Mouse (Mus musculus) erythroid progenitor cell, adult 5-6 weeks (primary cell): ENCODE measurements around the gene Tnik. TPM values are rescaled to one million over a fixed set of nuclear protein-coding genes. Genes with fewer than 3 reads are reported as not detected.

Source experiments
- ATAC-seq: replicated peaks from 2 replicates; pipeline ENCODE4 v1.8.0; 2016; ENCODE audit warnings: moderate number of reproducible peaks, mild to moderate bottlenecking, moderate TSS enrichment, inconsistent platforms; ENCODE audit not compliant: poor library complexity, low FRiP score, severe bottlenecking
- total RNA-seq, 2 experiments: library from RNA; stranded (forward) in 1 of 2; stranded (reverse) in 1 of 2; fragments of 150-400 nt in 1 of 2; fragments of 186-747, 209-891 nt in 1 of 2; gene quantifications; 2 replicates each; pipeline versions ENCODE4 v1.2.3 to v1.2.4; 2015 to 2017; ENCODE audit warnings: low replicate concordance in 2 of 2

Tnik gene
- total RNA-seq, 2 experiments from 2014 or later: 2.5 to 7.1 TPM

DNA sequence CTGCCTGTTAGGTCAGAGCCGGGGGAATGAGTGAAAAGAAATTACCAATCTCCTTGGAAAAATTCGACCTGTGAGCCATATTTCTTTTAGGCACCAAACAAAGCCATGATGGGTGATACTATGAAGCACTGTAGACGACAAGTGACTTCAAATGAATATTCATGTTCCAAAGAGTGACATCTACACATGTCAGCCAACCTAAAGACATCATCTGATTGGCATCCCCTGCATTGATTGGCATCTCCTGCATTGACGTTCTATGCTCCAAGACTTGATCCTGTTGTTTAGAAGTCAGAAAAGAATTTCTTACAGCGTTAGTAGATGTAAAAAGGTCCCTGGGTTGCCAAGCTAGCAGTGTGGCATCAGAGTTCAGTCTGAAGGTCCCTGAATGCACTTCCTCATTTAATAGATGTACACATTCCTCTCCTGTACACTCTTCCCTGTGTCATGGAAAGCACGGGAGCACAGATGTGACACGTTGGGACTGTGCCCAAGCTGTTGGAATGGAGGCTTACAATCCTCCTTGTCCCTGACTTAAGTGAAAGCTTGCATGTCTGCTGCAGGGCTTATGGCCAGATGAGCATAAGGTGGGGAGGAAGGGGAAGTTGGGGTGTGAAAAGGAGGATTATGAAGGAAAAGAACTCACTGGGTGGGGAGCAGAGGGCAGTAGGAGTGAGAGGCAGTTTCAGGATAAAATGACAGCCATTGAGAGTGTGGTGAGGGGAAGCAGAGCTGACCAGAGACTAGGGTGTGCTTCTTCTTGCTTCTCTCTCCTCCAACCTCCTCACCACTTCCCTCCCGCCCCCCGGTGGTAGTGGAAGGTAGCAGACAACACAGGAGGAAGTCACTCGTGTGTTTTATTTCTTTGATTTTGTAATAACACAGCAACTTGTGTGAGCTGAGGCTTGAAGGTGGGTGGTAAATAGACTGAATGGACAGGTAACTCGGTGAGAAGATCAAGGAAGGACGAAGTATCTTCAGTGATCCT is 301.6 kb downstream of the Tnik start:
- no peak for ATAC-seq

- no peak for ATAC-seq
Measured at GRCm38 (mm10) chr3:28577301-28577700, 314.3 kb downstream of the Tnik start.

DNA sequence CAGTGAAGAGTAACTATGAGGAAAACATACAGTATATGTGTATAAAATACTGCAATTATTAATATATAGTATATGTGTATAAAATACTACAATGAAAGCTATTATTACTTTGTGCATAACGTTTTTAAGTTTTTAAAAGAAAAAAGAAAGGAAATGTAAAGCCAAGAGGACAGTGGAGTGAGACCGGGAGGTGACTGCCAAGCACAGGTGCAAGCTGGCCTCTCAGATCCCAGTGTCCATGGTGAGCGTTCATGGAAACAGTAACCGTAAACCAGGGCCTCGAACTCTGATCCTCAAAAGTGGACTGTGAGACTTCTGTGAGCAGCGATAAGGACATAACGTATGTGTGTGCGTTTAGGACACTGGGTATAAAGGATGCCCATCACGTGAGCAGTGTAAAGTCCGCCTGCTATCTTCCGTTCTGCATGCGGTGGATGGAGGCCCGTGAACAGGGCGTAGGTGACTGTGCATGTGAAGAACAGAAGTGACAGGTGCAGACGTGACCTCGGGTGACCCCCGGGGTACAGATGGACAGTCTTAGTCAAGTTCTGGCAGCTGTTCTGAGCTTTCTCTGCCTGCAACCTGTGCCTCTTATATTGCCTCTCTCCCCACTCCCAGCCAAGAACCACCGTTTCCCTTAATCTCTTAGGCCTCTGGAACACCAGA is 316.1 kb downstream of the Tnik start:
- no peak for ATAC-seq

DNA sequence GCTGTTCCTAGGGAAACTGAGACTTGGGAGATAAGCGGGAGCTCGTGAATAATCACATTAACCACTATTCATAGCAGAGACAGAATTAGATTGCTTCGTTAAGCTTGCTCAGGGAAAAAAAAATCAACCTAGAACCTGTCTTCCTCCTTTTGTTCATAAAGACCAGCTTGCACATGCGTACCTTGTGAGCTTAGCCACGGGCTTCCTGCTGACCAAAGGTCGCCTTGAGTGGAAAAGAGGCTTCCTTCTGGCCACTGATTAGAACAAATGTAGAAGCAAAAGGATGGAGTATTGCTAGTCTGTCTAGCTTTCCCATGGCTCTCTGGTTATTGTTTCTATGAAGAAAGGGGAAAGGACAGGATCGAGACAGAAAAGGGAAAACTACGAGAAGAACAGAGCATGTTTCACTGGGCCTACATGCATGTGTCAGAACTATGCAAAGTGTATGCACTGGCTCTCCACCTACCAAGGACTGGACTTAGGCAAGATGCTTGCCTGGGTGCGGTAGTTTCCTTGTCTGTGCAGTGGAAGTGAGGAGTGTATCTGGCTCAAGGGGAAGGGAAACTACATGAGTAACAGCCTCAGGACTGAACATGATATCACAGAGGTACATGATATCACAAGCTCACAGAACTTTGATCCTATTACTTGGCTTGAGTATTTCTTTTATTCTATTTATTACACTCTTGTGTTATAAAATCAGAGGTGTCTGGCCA is 322.9 kb downstream of the Tnik start:
- ATAC-seq: no peak

DNA sequence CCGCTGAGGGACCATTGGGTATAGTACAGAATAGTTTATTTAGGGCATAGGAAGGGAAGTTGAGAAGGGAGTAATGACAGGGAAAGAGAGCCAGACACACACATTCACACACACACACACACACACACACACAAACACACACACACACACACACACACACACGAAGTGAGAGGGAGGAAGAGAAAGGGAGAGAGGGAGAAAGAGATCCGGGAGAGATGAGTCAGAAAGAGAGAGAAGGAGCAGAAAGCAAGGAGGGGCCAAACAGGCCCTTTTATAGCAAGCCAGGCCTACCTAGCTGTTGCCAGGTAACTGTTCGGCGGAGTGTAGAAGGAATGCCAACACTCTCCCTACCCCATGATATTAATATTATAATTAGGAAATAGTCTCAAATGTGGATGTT is 324.8 kb downstream of the Tnik start:
- ATAC-seq: no peak

- ATAC-seq: no peak
Measured at GRCm38 (mm10) chr3:28591345-28591744, 328.3 kb downstream of the Tnik start.

DNA sequence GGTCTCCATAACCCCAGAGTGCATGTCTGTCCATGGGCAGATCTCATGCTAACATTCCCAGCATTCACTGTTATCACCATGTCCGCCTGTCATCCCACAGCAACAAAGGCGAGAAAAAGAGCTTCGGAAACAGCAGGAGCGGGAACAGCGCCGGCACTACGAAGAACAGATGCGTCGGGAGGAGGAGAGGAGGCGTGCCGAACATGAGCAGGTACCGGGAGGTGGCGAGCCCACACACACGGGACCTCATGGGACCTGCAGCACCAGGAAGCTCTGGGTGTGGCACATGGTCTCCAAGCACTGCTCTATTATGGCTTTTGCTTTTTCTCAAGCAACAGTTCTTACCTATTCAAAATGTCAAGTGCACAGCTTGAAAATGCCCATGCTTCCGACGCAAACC is 330.9 kb downstream of the Tnik start:
- no peak for ATAC-seq

- no peak for ATAC-seq
Measured at GRCm38 (mm10) chr3:28599476-28599875, 336.5 kb downstream of the Tnik start.

- ATAC-seq: no peak
Measured at GRCm38 (mm10) chr3:28606741-28607140, 343.7 kb downstream of the Tnik start.

- no peak for ATAC-seq
Measured at GRCm38 (mm10) chr3:28612330-28612729, 349.3 kb downstream of the Tnik start.

DNA sequence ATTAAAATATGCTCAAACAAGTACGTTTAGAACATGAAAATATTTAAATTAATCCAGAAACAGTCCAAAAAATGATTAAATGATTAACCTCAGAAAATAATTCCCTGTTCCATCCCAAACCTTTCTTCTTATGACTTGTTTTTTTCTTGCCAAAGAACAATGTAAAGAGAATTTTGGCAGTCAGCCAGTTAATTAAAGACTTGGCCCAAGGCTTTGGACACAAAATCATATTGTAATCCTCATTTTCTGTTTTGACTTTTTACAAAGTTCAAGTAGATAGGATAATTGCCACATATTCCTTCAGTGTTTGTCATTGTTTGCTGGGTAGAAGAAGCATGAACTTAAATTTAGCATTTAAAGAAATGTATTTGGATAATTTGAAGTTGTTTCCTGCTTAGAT is 353.4 kb downstream of the Tnik start:
- no peak for ATAC-seq

- no peak for ATAC-seq
Measured at GRCm38 (mm10) chr3:28617008-28617627, 354.1 kb downstream of the Tnik start.

DNA sequence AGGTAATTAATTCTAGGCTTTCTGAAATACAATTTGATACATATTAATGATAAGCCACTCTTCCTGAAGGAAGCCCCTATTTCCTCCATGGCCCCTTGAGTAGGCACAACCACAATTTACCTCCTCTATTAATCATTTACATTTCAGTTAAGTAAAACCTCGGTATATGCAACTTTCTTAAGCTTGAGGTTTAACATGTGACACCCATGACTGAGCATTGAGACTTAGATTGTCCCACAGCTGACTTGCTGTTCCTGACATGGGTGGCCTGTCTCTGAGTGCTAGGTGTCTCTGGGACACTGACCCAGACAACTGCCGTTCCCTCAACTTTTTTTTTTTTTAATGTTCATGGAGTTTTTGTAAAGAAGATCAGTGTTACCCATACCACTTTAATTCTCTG is 358.8 kb downstream of the Tnik start:
- no peak for ATAC-seq

GRCm38 (mm10) chr3:28626816-28627215 is 363.8 kb downstream of the Tnik start:
- ATAC-seq: no peak

DNA sequence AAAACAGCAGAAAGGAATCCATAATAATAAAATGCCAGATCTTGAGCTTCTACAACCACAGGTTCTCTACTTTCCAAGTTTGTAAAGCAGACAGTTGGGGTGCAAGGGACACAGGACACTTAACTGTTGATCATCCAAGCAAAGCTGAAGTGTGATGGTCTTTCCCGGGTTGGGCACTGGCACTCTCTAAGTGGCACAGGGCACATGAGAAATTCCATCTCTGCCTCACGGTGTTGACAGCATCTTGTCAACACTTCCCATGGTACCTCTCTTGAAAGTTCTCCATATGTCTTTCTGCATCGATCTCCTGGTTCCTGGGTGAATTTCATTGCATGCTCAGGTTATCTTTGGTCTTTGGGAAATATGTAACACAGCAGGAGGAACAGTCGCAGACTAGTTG is 373.8 kb downstream of the Tnik start:
- no peak for ATAC-seq

DNA sequence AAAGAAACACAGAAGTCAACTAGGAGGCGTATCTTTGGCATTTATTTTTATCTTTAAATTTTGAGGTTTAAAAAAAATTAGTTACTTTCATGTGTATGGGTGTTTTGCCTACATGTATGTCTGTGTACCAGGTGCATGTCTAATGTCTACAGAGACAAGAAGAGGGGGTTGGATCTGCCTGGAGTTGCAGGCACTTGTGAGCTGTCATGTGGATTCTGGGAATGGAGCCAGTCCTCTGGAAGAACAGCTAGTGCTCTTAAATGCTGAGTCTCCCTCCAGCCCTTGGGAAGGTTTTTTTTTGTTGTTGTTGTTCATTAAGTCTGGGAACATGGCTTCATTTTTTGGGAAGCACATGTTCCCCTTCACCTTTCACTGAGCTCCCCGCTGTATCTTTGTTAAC is 375.9 kb downstream of the Tnik start:
- no peak for ATAC-seq

GRCm38 (mm10) chr3:28643252-28643947 is 380.4 kb downstream of the Tnik start:
- ATAC-seq: no peak

DNA sequence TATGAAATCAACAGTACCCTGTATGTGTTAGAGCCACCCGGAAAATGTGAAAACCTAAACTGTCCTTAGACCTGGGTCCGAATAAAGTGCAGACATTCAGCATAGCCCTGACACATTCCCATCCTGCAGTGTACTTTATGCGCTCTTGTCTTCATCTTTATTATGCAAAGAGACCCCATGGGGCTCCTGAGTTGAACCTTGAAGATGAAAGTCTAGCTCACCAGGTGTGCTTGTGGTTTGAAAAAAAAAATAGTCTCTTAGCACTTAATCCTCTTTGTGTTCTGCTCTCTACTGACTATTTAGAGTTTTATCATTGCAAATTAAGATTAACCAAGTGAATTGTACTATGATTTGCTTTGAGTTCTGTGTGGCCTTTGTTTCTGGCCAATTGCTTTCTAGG is 389.6 kb downstream of the Tnik start:
- no peak for ATAC-seq

DNA sequence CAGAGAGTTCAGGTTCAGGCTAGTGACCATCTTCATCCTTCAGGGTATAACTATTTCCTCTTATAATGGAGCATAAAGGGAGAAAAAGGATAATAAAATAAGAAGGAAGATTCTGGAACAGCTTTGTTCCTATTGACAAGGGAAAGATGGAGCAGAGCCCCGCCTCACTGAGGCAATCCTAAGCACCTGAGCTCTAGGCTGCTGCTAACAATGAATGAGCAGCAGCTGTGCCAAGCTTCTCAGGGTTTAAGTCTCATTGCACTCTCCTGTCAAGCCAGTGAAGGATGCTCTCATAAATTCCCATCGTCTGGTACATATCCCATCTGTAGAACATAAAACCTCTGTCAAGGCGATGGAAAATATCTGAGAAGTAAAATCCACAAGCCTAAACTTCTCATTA is 390.0 kb downstream of the Tnik start:
- no peak for ATAC-seq

DNA sequence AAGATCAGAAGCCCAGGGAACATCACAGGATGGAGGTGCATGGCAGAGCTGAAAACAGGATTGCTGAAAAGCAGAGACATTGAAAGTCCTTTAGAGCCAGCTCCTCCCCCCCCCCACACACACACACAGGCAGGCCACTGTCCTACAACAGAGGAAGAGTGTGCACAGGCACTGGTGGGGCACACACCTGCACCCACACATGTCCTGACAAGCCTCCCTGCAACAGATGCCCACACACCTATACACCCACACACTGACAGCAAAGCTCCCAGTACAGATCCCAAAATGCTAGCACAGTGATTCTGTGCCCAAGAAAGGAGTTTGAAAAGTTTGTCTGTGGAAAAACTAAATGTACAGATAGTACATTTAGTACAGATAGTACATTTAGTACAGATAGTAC is 391.7 kb downstream of the Tnik start:
- no peak for ATAC-seq
